Mouse (Mus musculus) thymus, adult 2 months (tissue): Measurements from ENCODE around the gene Gxylt2. TPM values are rescaled to one million over a fixed set of nuclear protein-coding genes. Genes with fewer than 3 reads are reported as not detected.

Experiments
- DNase-seq: peaks from one replicate; pipeline ENCODE4 v3.0.0; 2021
- H3K27ac ChIP-seq: fragments of 200-500 bp; 2 replicates; pipeline ENCODE4 v1.5.1; 2012; ENCODE audit warnings: low read length, control low read depth; ENCODE audit not compliant: control insufficient read depth, insufficient read depth
- H3K27me3 ChIP-seq: fragments of 200-500 bp; 2 replicates; pipeline ENCODE4 v1.6.1; 2012; ENCODE audit warnings: mild to moderate bottlenecking, low read length, moderate library complexity, mixed read lengths; ENCODE audit not compliant: control insufficient read depth, insufficient read depth
- H3K36me3 ChIP-seq: fragments of 200-500 bp; 2 replicates; pipeline ENCODE4 v1.6.1; 2012; ENCODE audit warnings: mild to moderate bottlenecking, low read length, moderate library complexity; ENCODE audit not compliant: control insufficient read depth, insufficient read depth
- H3K4me1 ChIP-seq: fragments of 200-500 bp; replicated peaks from 2 replicates; pipeline ENCODE4 v1.6.1; 2012; ENCODE audit warnings: low read length; ENCODE audit not compliant: control insufficient read depth, insufficient read depth
- H3K4me3 ChIP-seq: fragments of 200-500 bp; 2 replicates; pipeline ENCODE4 v1.5.1; 2012; ENCODE audit warnings: mild to moderate bottlenecking, low read length, control low read depth, moderate library complexity; ENCODE audit not compliant: control insufficient read depth, insufficient read depth
- CTCF ChIP-seq: fragments of 200-500 bp; IDR thresholded peaks from 2 replicates; pipeline ENCODE4 v1.5.1; 2012; ENCODE audit warnings: mild to moderate bottlenecking, control low read depth, low read length, moderate library complexity, borderline replicate concordance; ENCODE audit not compliant: control insufficient read depth, poor library complexity, insufficient read depth; ENCODE audit errors: extremely low read depth
- POLR2A ChIP-seq: fragments of 200-500 bp; IDR thresholded peaks from 2 replicates; pipeline ENCODE4 v1.6.1; 2012; ENCODE audit warnings: mild to moderate bottlenecking, low read length, control low read depth, moderate library complexity; ENCODE audit not compliant: control insufficient read depth, poor library complexity, insufficient read depth; ENCODE audit errors: extremely low read depth
- WGBS: fragments of 180-500 bp; shearing (Covaris S2); methylation state at CpG from one replicate; pipeline ENCODE4 v1.1.7; 2018; 5-methylcytosine and 5-hydroxymethylcytosine counted together
- polyA plus RNA-seq: library from polyadenylated mRNA; depleted of rRNA; stranded (reverse); fragments of >200 nt; gene quantifications from 2 replicates; pipeline ENCODE4 v1.2.3, GENCODE M21; 2012

The Gxylt2 gene
- polyA plus RNA-seq, 1 experiment = 0.82 TPM

- H3K27ac ChIP-seq = no peak within 1 kb of the TSS
- under 1% methylated on average over 49 of the region's 49 CpGs for WGBS
Observed at GRCm38 (mm10) chr6:100670880-100671344, 33.6 kb upstream of the Gxylt2 start, which contains the start of gene Shq1. Shq1 (minus strand) TSS chr6:100671157.

GRCm38 (mm10) chr6:100671401-100671800, 33.1 kb upstream of the Gxylt2 start:
- H3K27me3 ChIP-seq = no peaks in the 10 kb centered on the region
- H3K4me1 ChIP-seq = no peaks in the 10 kb centered on the region
- no peak for DNase-seq
- TF ChIP-seq CTCF = no peak
- H3K36me3 ChIP-seq = no peaks in the 10 kb centered on the region
- H3K4me3 ChIP-seq = no peak overlapping the region
- WGBS = 9% methylated on average over 7 of the region's 7 CpGs
- no peak overlapping the region for H3K27ac ChIP-seq

More at GRCm38 (mm10) chr6:100670880-100671344, 33.6 kb upstream of the Gxylt2 start, which contains the start of gene Shq1:
- H3K36me3 ChIP-seq = no peaks in the 10 kb centered on the region
- H3K4me3 ChIP-seq = peak within 1 kb of the TSS; percentile 75
- no peaks in the 10 kb centered on the region for H3K4me1 ChIP-seq
- H3K27me3 ChIP-seq = no peaks in the 10 kb centered on the region
- peak; percentile 89 for DNase-seq
- TF ChIP-seq CTCF (0 out of 2 replicates have a peak, but pooled peaks have one; percentile 47), POLR2A (0 out of 2 replicates have a peak, but pooled peaks have one; percentile 28)

- H3K4me1 ChIP-seq = no peaks in the 10 kb centered on the region
- 20% methylated on average over 6 of the region's 6 CpGs for WGBS
- no peaks in the 10 kb centered on the region for H3K27me3 ChIP-seq
- TF ChIP-seq CTCF (no peak), POLR2A (no peak)
- H3K27ac ChIP-seq = no peak overlapping the region
- no peaks in the 10 kb centered on the region for H3K36me3 ChIP-seq
- H3K4me3 ChIP-seq = no peak overlapping the region
- no peak for DNase-seq
Observed at GRCm38 (mm10) chr6:100674974-100675373, 29.6 kb upstream of the Gxylt2 start.

- Histone ChIP-seq H3K4me1 (no peaks in the 10 kb centered on the region), H3K36me3 (no peaks in the 10 kb centered on the region), H3K4me3 (no peak overlapping the region), H3K27me3 (no peaks in the 10 kb centered on the region), H3K27ac (no peak overlapping the region)
- no peak for TF ChIP-seq CTCF
- TF ChIP-seq POLR2A = no peak
- 94% methylated on average over 7 of the region's 7 CpGs for WGBS
- no peak for DNase-seq
Observed at GRCm38 (mm10) chr6:100676461-100676860, 28.1 kb upstream of the Gxylt2 start.

GRCm38 (mm10) chr6:100678636-100679035, 25.9 kb upstream of the Gxylt2 start:
- 96% methylated on average over 2 of the region's 2 CpGs for whole genome bisulfite sequencing
- Histone ChIP-seq H3K36me3 (no peaks in the 10 kb centered on the region), H3K4me1 (no peaks in the 10 kb centered on the region), H3K4me3 (no peak overlapping the region), H3K27me3 (no peaks in the 10 kb centered on the region), H3K27ac (no peak overlapping the region)
- TF ChIP-seq POLR2A (no peak), CTCF (no peak)
- DNase-seq = no peak

- no peaks in the 10 kb centered on the region for H3K4me1 ChIP-seq
- H3K27me3 ChIP-seq = no peaks in the 10 kb centered on the region
- no peak overlapping the region for H3K4me3 ChIP-seq
- 93% methylated on average over 2 of the region's 2 CpGs for WGBS
- no peak overlapping the region for H3K27ac ChIP-seq
- no peak for TF ChIP-seq CTCF
- no peak for TF ChIP-seq POLR2A
- no peaks in the 10 kb centered on the region for H3K36me3 ChIP-seq
- DNase-seq = no peak
Observed at GRCm38 (mm10) chr6:100686341-100686740, 18.2 kb upstream of the Gxylt2 start.

GRCm38 (mm10) chr6:100699986-100700385, 4.5 kb upstream of the Gxylt2 start:
- no peak for TF ChIP-seq POLR2A
- TF ChIP-seq CTCF = no peak
- Histone ChIP-seq H3K4me3 (no peak overlapping the region), H3K27ac (no peak overlapping the region), H3K36me3 (no peaks in the 10 kb centered on the region), H3K4me1 (no peaks in the 10 kb centered on the region), H3K27me3 (no peaks in the 10 kb centered on the region; the same call in 1 of the 2 replicates)
- no peak for DNase-seq
- 96% methylated on average over 5 of the region's 5 CpGs for WGBS

GRCm38 (mm10) chr6:100700774-100701173, 3.8 kb upstream of the Gxylt2 start:
- Histone ChIP-seq H3K27ac (no peak overlapping the region), H3K4me3 (no peak overlapping the region), H3K36me3 (no peaks in the 10 kb centered on the region), H3K27me3 (no peaks in the 10 kb centered on the region; the same call in 1 of the 2 replicates), H3K4me1 (no peaks in the 10 kb centered on the region)
- 88% methylated on average over 5 of the region's 5 CpGs for WGBS
- TF ChIP-seq CTCF = no peak
- TF ChIP-seq POLR2A = no peak
- no peak for DNase-seq
